ENCODE assay signal across 23 mouse cellular contexts in genomic region chr9:123949432-123949831, GRCm38 (mm10). TPM values are rescaled to one million over a fixed set of nuclear protein-coding genes. Genes with fewer than 3 reads are reported as not detected.
DNase-seq lines count a peak whose midpoint lies in the region; ATAC-seq and TF ChIP-seq lines count a peak whose summit lies in the region.
"Had no signal": no experiment of that assay in that cellular context is flagged by ENCODE, and none has a peak within 500 bp of the region (broad histone marks: within the 10 kb centered on the region; RNA-seq: fewer than 3 reads in every experiment).

No protein-coding gene starts in this region.

- TF ChIP-seq POLR2A in heart, adult 2 months (IDR thresholded peaks at IDR 0.05; ENCODE audit: insufficient read depth, low read depth, low read length) = no peak
- no peak for TF ChIP-seq POLR2A in bone marrow macrophage, adult 2 months (IDR thresholded peaks at IDR 0.05; ENCODE audit: borderline replicate concordance, low read depth, low read length)

- no peak for TF ChIP-seq CTCF in heart, adult 2 months (IDR thresholded peaks at IDR 0.05)
- no peak for TF ChIP-seq CTCF in bone marrow macrophage, adult 2 months (IDR thresholded peaks at IDR 0.05; ENCODE audit: low read depth, low read length)

- no peaks in the 10 kb centered on the region; the same call in 1 of the 2 replicates for H3K36me3 ChIP-seq in heart, adult 2 months (ENCODE audit: control insufficient read depth, insufficient read depth, low read length)
- H3K36me3 ChIP-seq: embryonic facial prominence, embryonic 12.5 days; forebrain, embryonic 15.5 days; heart, embryonic 12.5 days; hindbrain, embryonic 10.5 days; hindbrain, embryonic 15.5 days had no signal

- 0 out of 2 replicates have a peak, but pooled peaks have one; percentile 24 for ATAC-seq in common myeloid progenitor, adult 5-6 weeks (replicated peaks; ENCODE audit: low read depth, poor library complexity, severe bottlenecking)
- ATAC-seq in megakaryocyte progenitor cell, adult 5-6 weeks (replicated peaks; ENCODE audit: poor library complexity) = peak; percentile 55
- ATAC-seq: activated CD4-positive, CD25-positive, alpha-beta regulatory T cell, adult 4 months; forebrain, embryonic 15.5 days; Patski had no signal

- peaks cover 6% of the 10 kb centered on the region for H3K4me1 ChIP-seq in heart, adult 2 months (ENCODE audit: control insufficient read depth, insufficient read depth, low read length)
- H3K4me1 ChIP-seq in bone marrow macrophage, adult 2 months (ENCODE audit: control insufficient read depth, insufficient read depth, low read length) = peaks cover 60% of the 10 kb centered on the region
- H3K4me1 ChIP-seq: embryonic facial prominence, embryonic 12.5 days; forebrain, embryonic 15.5 days; heart, embryonic 12.5 days; hindbrain, embryonic 10.5 days; hindbrain, embryonic 15.5 days had no signal

- 72% methylated on average over 2 of the region's 2 CpGs for WGBS in heart, adult 2 months

- peak overlapping the region; percentile 48; the same call in 1 of the 2 replicates for H3K27ac ChIP-seq in heart, adult 2 months
- peak overlapping the region; percentile 72 for H3K27ac ChIP-seq in bone marrow macrophage, adult 2 months (ENCODE audit: insufficient read depth, low read depth, low read length)
- H3K27ac ChIP-seq: embryonic facial prominence, embryonic 12.5 days; forebrain, embryonic 15.5 days; hindbrain, embryonic 10.5 days; hindbrain, embryonic 15.5 days had no signal

- no peaks in the 10 kb centered on the region for H3K27me3 ChIP-seq in heart, adult 2 months (ENCODE audit: control insufficient read depth, insufficient read depth, low read length)
- H3K27me3 ChIP-seq: CH12.LX; embryonic facial prominence, embryonic 12.5 days; forebrain, embryonic 15.5 days; heart, embryonic 12.5 days; hindbrain, embryonic 15.5 days; Patski had no signal

- no peak overlapping the region for H3K9ac ChIP-seq in heart, adult 2 months (ENCODE audit: low read depth, low read length)
- H3K9ac ChIP-seq: embryonic facial prominence, embryonic 12.5 days; forebrain, embryonic 15.5 days; heart, embryonic 12.5 days; hindbrain, embryonic 15.5 days had no signal

- intact Hi-C loops in heart, adult 2 months (cut with DNase I) = no loop called here

- H3K4me3 ChIP-seq in heart, adult 2 months = no peak overlapping the region
- H3K4me3 ChIP-seq in bone marrow macrophage, adult 2 months (ENCODE audit: insufficient read depth, low read length) = no peak overlapping the region
- H3K4me3 ChIP-seq: embryonic facial prominence, embryonic 12.5 days; forebrain, embryonic 15.5 days; heart, embryonic 12.5 days; hindbrain, embryonic 10.5 days; hindbrain, embryonic 15.5 days had no signal

- no peak for DNase-seq in heart, adult 2 months
- no peak for DNase-seq in heart, adult 9 months (ENCODE audit: low spot score in 2 of 2)
- no peak for DNase-seq in embryo, embryonic 9.5 days (ENCODE audit: extremely low spot score)
- DNase-seq: adrenal gland, postnatal 14 days; cerebellum, adult 2 months; cerebellum, postnatal 10 days; embryo, embryonic 11 days; gastrocnemius, postnatal 10 days had no signal

- H3K79me2 ChIP-seq in heart, adult 2 months (replicated peaks; ENCODE audit: control insufficient read depth, insufficient read depth, low read length) = no peaks in the 10 kb centered on the region

- TF ChIP-seq EP300 in heart, adult 2 months (IDR thresholded peaks at IDR 0.05; ENCODE audit: insufficient read depth, low read depth, low read length) = no peak

RNA-seq across cellular contexts. Expression of gene Ccr1, which starts 19.1 kb away (rescaled TPM):
- under 1 TPM; 0.48 to 0.89 TPM for total RNA-seq in heart, adult 2 months (2021)
- polyA plus RNA-seq in heart, adult 2 months (2012; rRNA removed) = 0.96 and 1.8 TPM in 2 replicates
- 6.0 and 6.5 TPM in 2 replicates for polyA plus RNA-seq in bone marrow macrophage, adult 2 months (2012; ENCODE audit: insufficient read depth, insufficient read length, missing spikeins)
- total RNA-seq in common myeloid progenitor, adult 5-6 weeks (2017) = 0.59 and 0.87 TPM in 2 replicates
- 4.5 and 5.1 TPM in 2 replicates for total RNA-seq in megakaryocyte progenitor cell, adult 5-6 weeks (2015)
- total RNA-seq in megakaryocyte progenitor cell, adult 5-6 weeks (2017) = 3.1 and 3.6 TPM in 2 replicates
- polyA plus RNA-seq: Patski had no signal

RNA-seq across cellular contexts. Expression of gene Ccr1l1, which starts 28.8 kb away (rescaled TPM):
- total RNA-seq in heart, adult 2 months (2021) = not detected
- polyA plus RNA-seq in heart, adult 2 months (2012; rRNA removed) = not detected in 2 replicates
- polyA plus RNA-seq in bone marrow macrophage, adult 2 months (2012; ENCODE audit: insufficient read depth, insufficient read length, missing spikeins) = 1.3 TPM in 1 of 2 replicates, not detected in the other
- total RNA-seq in common myeloid progenitor, adult 5-6 weeks (2017) = not detected in 2 replicates
- 0.24 TPM in 1 of 2 replicates, not detected in the other for total RNA-seq in megakaryocyte progenitor cell, adult 5-6 weeks (2015)
- total RNA-seq in megakaryocyte progenitor cell, adult 5-6 weeks (2017) = not detected in 2 replicates
- total RNA-seq: adrenal gland, adult 18-20 months; adrenal gland, postnatal 14 days; gastrocnemius, postnatal 10 days; heart, postnatal 25 days had no signal
- polyA plus RNA-seq: activated CD4-positive, CD25-positive, alpha-beta regulatory T cell, adult 4 months; cerebellum, adult 2 months; embryonic facial prominence, embryonic 12.5 days; forebrain, embryonic 11.5 days; forebrain, embryonic 15.5 days; heart, embryonic 12.5 days; heart, embryonic 16.5 days; hindbrain, embryonic 10.5 days; hindbrain, embryonic 15.5 days; Patski had no signal
